Mouse (Mus musculus): ENCODE data around the gene Slc25a3. TPM values are rescaled to one million over a fixed set of nuclear protein-coding genes. Genes with fewer than 3 reads are reported as not detected.
A peak's percentile ranks its signal among the peaks of the same experiment; 100 is the strongest.

Slc25a3 gene
- total and polyA plus RNA-seq, 2 experiments from 2014 or later = 1,847 to 2,043 TPM

- ATAC-seq (ENCODE audit: insufficient read depth, low read depth) (peak; percentile 48; the same call in 1 of the 2 replicates), DNase-seq (ENCODE audit: low spot score) (peak; percentile 73)
- H3K4me2 ChIP-seq (ENCODE audit: low read depth, low read length) = peak overlapping the region; percentile 4; the same call in 1 of the 2 replicates
- H3K4me3 ChIP-seq (ENCODE audit: low read depth, low read length) = no peak overlapping the region
- TF ChIP-seq CTCF (IDR thresholded peaks at IDR 0.05; ENCODE audit: low read depth) (no peak), EP300 (IDR thresholded peaks at IDR 0.05; ENCODE audit: low read depth) (no peak)
- no peak overlapping the region for H3K9ac ChIP-seq (replicated peaks; ENCODE audit: low read depth, low read length)
- peaks cover 6% of the 10 kb centered on the region; the same call in 1 of the 2 replicates for H3K4me1 ChIP-seq (ENCODE audit: control insufficient read depth, insufficient read depth)
- WGBS = 44% methylated on average over 14 of the region's 14 CpGs
- no peaks in the 10 kb centered on the region for H3K27me3 ChIP-seq (ENCODE audit: control insufficient read depth, insufficient read depth, low read length)
- H3K27ac ChIP-seq (ENCODE audit: low read depth) = peak overlapping the region; percentile 86
- H3K36me3 ChIP-seq (replicated peaks; ENCODE audit: control insufficient read depth, insufficient read depth, low read length) = no peaks in the 10 kb centered on the region
- H3K9me3 ChIP-seq (replicated peaks; ENCODE audit: control insufficient read depth, low read length) = no peaks in the 10 kb centered on the region
These were observed 15.4 kb upstream of the Slc25a3 start for GRCm38 (mm10) chr10:91139148-91139766.

GRCm38 (mm10) chr10:91138317-91138716, 14.5 kb upstream of the Slc25a3 start:
- ATAC-seq (ENCODE audit: insufficient read depth, low read depth) = peak; percentile 66

DNA sequence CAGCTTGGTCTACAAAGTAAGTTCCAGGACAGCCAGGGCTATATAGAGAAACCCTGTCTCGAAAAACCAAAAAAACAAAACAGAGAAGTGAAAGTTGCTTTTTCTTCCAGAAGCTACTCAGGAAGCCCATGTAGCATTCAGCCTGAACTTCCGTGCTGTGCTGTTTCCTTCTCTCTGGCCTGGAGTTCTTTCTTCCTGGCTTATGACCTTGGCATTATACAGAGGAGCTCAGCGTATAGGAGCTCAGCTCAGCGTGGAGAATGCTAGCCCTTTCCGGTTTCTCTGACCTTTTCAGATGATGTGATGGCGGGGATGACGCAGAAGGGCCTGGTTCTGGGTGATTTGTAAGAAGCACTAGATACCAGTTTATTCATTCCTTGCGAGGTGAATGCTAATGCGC, 13.5 kb upstream of the Slc25a3 start:
- Histone ChIP-seq H3K9me3 (replicated peaks; ENCODE audit: control insufficient read depth, low read length) (no peaks in the 10 kb centered on the region), H3K27ac (ENCODE audit: low read depth) (no peak overlapping the region), H3K4me3 (ENCODE audit: low read depth, low read length) (no peak overlapping the region), H3K4me2 (ENCODE audit: low read depth, low read length) (no peak overlapping the region), H3K36me3 (replicated peaks; ENCODE audit: control insufficient read depth, insufficient read depth, low read length) (no peaks in the 10 kb centered on the region), H3K9ac (replicated peaks; ENCODE audit: low read depth, low read length) (no peak overlapping the region), H3K27me3 (ENCODE audit: control insufficient read depth, insufficient read depth, low read length) (no peaks in the 10 kb centered on the region), H3K4me1 (ENCODE audit: control insufficient read depth, insufficient read depth) (peaks cover 6% of the 10 kb centered on the region; the same call in 1 of the 2 replicates)
- ATAC-seq (ENCODE audit: insufficient read depth, low read depth) (no peak), DNase-seq (ENCODE audit: low spot score) (no peak)
- no peak for TF ChIP-seq CTCF (IDR thresholded peaks at IDR 0.05; ENCODE audit: low read depth)
- no peak for TF ChIP-seq EP300 (IDR thresholded peaks at IDR 0.05; ENCODE audit: low read depth)
- 80% methylated on average over 9 of the region's 9 CpGs for WGBS

More at GRCm38 (mm10) chr10:91138317-91138716, 14.5 kb upstream of the Slc25a3 start:
- Histone ChIP-seq H3K27ac (ENCODE audit: low read depth) (peak overlapping the region; percentile 86), H3K9me3 (replicated peaks; ENCODE audit: control insufficient read depth, low read length) (no peaks in the 10 kb centered on the region), H3K36me3 (replicated peaks; ENCODE audit: control insufficient read depth, insufficient read depth, low read length) (no peaks in the 10 kb centered on the region), H3K4me1 (ENCODE audit: control insufficient read depth, insufficient read depth) (peaks cover 6% of the 10 kb centered on the region; the same call in 1 of the 2 replicates), H3K4me3 (ENCODE audit: low read depth, low read length) (no peak overlapping the region), H3K9ac (replicated peaks; ENCODE audit: low read depth, low read length) (no peak overlapping the region), H3K4me2 (ENCODE audit: low read depth, low read length) (no peak overlapping the region), H3K27me3 (ENCODE audit: control insufficient read depth, insufficient read depth, low read length) (no peaks in the 10 kb centered on the region)
- no peak for TF ChIP-seq CTCF (IDR thresholded peaks at IDR 0.05; ENCODE audit: low read depth)
- TF ChIP-seq EP300 (IDR thresholded peaks at IDR 0.05; ENCODE audit: low read depth) = no peak
- no peak for DNase-seq (ENCODE audit: low spot score)
- 63% methylated on average over 3 of the region's 3 CpGs for whole genome bisulfite sequencing

DNA sequence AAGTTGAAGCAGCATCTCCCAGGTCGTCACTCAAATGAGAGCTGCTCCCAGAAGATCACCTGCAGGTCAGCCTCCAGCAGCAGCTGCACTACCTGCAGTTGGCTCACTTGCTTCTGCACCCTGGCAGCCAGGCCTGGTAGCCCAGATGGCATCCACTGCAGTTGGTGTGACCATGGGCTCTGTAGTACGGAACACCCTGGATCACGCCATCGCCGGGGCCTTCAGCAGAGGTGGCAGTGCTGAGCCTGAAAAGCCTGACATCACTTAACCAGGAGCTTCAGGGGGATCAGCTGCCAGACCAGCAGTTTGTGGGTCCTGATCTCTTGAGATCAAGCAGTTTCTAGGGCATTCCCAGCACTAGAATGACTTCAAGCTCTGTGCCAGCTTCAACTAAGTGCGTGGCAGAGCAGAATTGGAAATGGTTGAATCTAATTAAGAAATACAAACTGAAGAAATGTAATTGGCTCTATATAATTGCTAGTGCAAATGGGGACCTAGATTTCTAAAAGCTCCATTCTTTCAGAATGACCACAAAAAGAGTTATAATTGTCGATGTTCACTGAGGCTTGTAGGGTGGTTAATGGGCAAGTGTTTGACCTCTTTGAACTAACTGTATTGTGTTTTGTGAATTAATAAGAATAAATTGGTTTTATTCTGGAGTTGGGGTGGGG, 11.6 kb upstream of the Slc25a3 start:
- H3K27ac ChIP-seq (ENCODE audit: low read depth) = no peak overlapping the region
- ATAC-seq (ENCODE audit: insufficient read depth, low read depth) (no peak), DNase-seq (ENCODE audit: low spot score) (no peak)
- no peak overlapping the region for H3K4me3 ChIP-seq (ENCODE audit: low read depth, low read length)
- no peaks in the 10 kb centered on the region for H3K36me3 ChIP-seq (replicated peaks; ENCODE audit: control insufficient read depth, insufficient read depth, low read length)
- no peak for TF ChIP-seq CTCF (IDR thresholded peaks at IDR 0.05; ENCODE audit: low read depth)
- TF ChIP-seq EP300 (IDR thresholded peaks at IDR 0.05; ENCODE audit: low read depth) = no peak
- no peak overlapping the region for H3K9ac ChIP-seq (replicated peaks; ENCODE audit: low read depth, low read length)
- 91% methylated on average over 7 of the region's 7 CpGs for WGBS
- H3K27me3 ChIP-seq (ENCODE audit: control insufficient read depth, insufficient read depth, low read length) = no peaks in the 10 kb centered on the region
- peaks cover 6% of the 10 kb centered on the region; the same call in 1 of the 2 replicates for H3K4me1 ChIP-seq (ENCODE audit: control insufficient read depth, insufficient read depth)
- no peaks in the 10 kb centered on the region for H3K9me3 ChIP-seq (replicated peaks; ENCODE audit: control insufficient read depth, low read length)
- H3K4me2 ChIP-seq (ENCODE audit: low read depth, low read length) = no peak overlapping the region

- no peak for ATAC-seq (ENCODE audit: insufficient read depth, low read depth)
- Histone ChIP-seq H3K27ac (ENCODE audit: low read depth) (no peak overlapping the region), H3K4me2 (ENCODE audit: low read depth, low read length) (no peak overlapping the region), H3K4me1 (ENCODE audit: control insufficient read depth, insufficient read depth) (no peaks in the 10 kb centered on the region; the same call in 1 of the 2 replicates), H3K4me3 (ENCODE audit: low read depth, low read length) (no peak overlapping the region), H3K36me3 (replicated peaks; ENCODE audit: control insufficient read depth, insufficient read depth, low read length) (no peaks in the 10 kb centered on the region), H3K9me3 (replicated peaks; ENCODE audit: control insufficient read depth, low read length) (no peaks in the 10 kb centered on the region), H3K9ac (replicated peaks; ENCODE audit: low read depth, low read length) (no peak overlapping the region), H3K27me3 (ENCODE audit: control insufficient read depth, insufficient read depth, low read length) (no peaks in the 10 kb centered on the region)
- WGBS = 88% methylated on average over 1 of the region's 1 CpGs
- no peak for DNase-seq (ENCODE audit: low spot score)
- TF ChIP-seq CTCF (IDR thresholded peaks at IDR 0.05; ENCODE audit: low read depth) (no peak), EP300 (IDR thresholded peaks at IDR 0.05; ENCODE audit: low read depth) (no peak)
These were observed 7.7 kb upstream of the Slc25a3 start for GRCm38 (mm10) chr10:91131565-91131964.

Data from heart, postnatal 0 days (tissue).